Mouse (Mus musculus): Measurements from ENCODE around the gene Abhd14a. TPM values are rescaled to one million over a fixed set of nuclear protein-coding genes. Genes with fewer than 3 reads are reported as not detected.

Abhd14a gene
- polyA plus RNA-seq, 1 experiment from 2014 or later, result 16.2 TPM

DNA sequence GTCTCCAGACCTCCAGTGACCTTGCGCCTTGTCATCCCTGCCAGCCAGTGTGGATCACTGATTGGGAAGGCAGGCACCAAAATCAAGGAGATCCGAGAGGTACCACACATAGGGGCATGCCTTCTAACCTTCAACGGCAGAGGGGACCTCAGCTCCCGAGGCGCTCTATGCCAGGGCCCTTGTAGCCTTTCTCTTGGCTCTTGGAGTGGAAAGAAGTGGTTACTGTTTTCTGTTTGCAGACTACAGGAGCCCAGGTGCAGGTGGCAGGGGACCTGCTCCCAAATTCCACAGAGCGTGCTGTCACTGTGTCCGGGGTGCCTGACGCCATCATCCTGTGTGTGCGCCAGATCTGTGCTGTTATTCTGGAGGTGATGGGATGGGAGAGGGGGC lies 13.5 kb upstream of the Abhd14a start:
- H3K4me3 ChIP-seq (ENCODE audit: low read depth, low read length), result no peak overlapping the region
- no peaks in the 10 kb centered on the region for H3K9me3 ChIP-seq (ENCODE audit: low read length)
- no peak overlapping the region for H3K4me2 ChIP-seq (ENCODE audit: low read depth, low read length)
- 0 out of 2 replicates have a peak, but pooled peaks cover 9% of the 10 kb centered on the region for H3K4me1 ChIP-seq (ENCODE audit: insufficient read depth)
- no peak for ATAC-seq
- 84% methylated on average over 9 of the region's 9 CpGs for WGBS (ENCODE audit: insufficient replicate concordance)
- no peaks in the 10 kb centered on the region for H3K36me3 ChIP-seq (replicated peaks; ENCODE audit: insufficient read depth, low read length)
- no peak for DNase-seq
- H3K9ac ChIP-seq (replicated peaks), result no peak overlapping the region
- H3K27me3 ChIP-seq (ENCODE audit: insufficient read depth, low read length), result peaks cover 21% of the 10 kb centered on the region
- no peak for TF ChIP-seq EP300 (IDR thresholded peaks at IDR 0.05; ENCODE audit: low read depth)
- TF ChIP-seq CTCF (IDR thresholded peaks at IDR 0.05; ENCODE audit: low read depth), result no peak
- no peak overlapping the region for H3K27ac ChIP-seq (ENCODE audit: low read depth)

DNA sequence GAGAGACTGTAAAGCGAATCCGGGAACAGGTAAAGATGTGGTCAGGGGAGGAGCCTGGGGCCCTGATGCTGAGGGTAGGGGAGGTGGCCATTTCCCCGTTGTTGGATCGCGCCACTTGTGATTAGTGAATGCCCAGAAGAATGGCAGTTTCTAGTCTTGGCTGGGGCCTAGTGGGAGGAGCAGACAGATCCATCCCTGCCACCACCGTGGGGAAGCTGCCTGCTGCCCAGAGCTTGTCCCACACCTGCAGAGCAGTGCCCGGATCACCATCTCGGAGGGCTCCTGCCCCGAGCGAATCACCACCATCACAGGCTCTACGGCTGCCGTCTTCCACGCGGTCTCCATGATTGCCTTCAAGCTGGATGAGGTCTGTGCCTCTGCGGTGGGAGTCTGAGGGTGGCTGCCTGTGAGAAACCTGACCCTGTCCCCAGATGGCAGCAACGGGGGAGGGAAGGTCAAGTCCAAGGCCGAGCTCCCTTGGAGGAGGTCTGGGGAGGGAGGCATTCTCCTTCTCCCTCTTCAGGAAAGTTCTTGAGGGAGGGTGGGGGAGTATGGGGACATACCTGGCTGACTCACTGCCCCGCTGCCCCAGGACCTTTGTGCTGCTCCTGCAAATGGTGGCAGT lies 13.0 kb upstream of the Abhd14a start:
- TF ChIP-seq CTCF (IDR thresholded peaks at IDR 0.05; ENCODE audit: low read depth) (no peak), EP300 (IDR thresholded peaks at IDR 0.05; ENCODE audit: low read depth) (no peak)
- Histone ChIP-seq H3K9ac (replicated peaks) (no peak overlapping the region), H3K27ac (ENCODE audit: low read depth) (no peak overlapping the region), H3K4me3 (ENCODE audit: low read depth, low read length) (no peak overlapping the region), H3K4me1 (ENCODE audit: insufficient read depth) (0 out of 2 replicates have a peak, but pooled peaks cover 8% of the 10 kb centered on the region), H3K4me2 (ENCODE audit: low read depth, low read length) (no peak overlapping the region), H3K9me3 (ENCODE audit: low read length) (no peaks in the 10 kb centered on the region), H3K27me3 (ENCODE audit: insufficient read depth, low read length) (peaks cover 16% of the 10 kb centered on the region), H3K36me3 (replicated peaks; ENCODE audit: insufficient read depth, low read length) (no peaks in the 10 kb centered on the region)
- no peak for DNase-seq
- WGBS (ENCODE audit: insufficient replicate concordance), result 84% methylated on average over 18 of the region's 18 CpGs
- no peak for ATAC-seq

DNA sequence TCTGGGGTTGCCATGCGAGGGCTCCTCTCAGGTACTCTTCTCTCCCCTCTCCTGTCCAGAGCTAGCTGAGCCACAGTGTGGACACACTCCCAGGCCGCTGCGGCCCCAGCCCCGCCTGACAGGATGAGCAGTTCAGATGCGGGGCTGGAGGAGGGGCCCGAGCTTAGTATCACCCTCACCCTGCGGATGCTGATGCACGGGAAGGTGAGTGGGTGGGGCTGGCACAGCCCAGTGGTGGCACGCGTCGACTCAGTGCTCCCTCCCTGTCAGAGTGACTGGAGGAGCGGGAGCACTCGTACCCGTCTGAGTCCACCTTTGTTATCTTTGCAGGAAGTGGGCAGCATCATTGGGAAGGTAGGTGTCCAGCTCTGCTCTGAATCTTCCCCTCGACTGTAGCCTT lies 12.5 kb upstream of the Abhd14a start:
- WGBS (ENCODE audit: insufficient replicate concordance), result 80% methylated on average over 15 of the region's 15 CpGs
- no peak overlapping the region for H3K4me2 ChIP-seq (ENCODE audit: low read depth, low read length)
- H3K4me1 ChIP-seq (ENCODE audit: insufficient read depth), result 0 out of 2 replicates have a peak, but pooled peaks cover 4% of the 10 kb centered on the region
- no peak overlapping the region for H3K27ac ChIP-seq (ENCODE audit: low read depth)
- TF ChIP-seq EP300 (IDR thresholded peaks at IDR 0.05; ENCODE audit: low read depth) (no peak), CTCF (IDR thresholded peaks at IDR 0.05; ENCODE audit: low read depth) (no peak)
- no peak overlapping the region for H3K9ac ChIP-seq (replicated peaks)
- no peak overlapping the region for H3K4me3 ChIP-seq (ENCODE audit: low read depth, low read length)
- H3K27me3 ChIP-seq (ENCODE audit: insufficient read depth, low read length), result peaks cover 10% of the 10 kb centered on the region
- DNase-seq, result no peak
- no peaks in the 10 kb centered on the region for H3K9me3 ChIP-seq (ENCODE audit: low read length)
- H3K36me3 ChIP-seq (replicated peaks; ENCODE audit: insufficient read depth, low read length), result no peaks in the 10 kb centered on the region
- no peak for ATAC-seq

DNA sequence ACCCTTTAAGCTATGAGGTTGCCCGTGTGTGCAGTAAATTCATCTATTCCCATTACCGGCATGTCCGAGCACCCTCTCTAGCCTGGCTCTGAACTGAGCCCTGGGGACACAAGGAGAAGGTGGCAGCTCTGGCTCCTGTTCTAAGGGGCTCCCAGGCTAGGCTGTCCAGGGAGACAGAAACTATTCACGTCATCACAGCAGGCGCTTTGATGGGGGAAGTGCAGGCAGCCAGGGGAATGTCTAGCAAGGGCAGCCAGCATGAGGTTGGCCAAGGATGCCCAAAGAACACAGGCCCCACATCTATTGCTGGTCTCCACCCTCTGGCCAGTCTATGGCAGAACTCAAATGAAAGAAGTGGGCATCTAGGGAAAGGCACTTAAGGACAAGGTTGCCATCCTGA lies 10.4 kb upstream of the Abhd14a start:
- TF ChIP-seq CTCF (IDR thresholded peaks at IDR 0.05; ENCODE audit: low read depth), result no peak
- no peak for TF ChIP-seq EP300 (IDR thresholded peaks at IDR 0.05; ENCODE audit: low read depth)
- ATAC-seq (no peak), DNase-seq (no peak)
- Histone ChIP-seq H3K9me3 (ENCODE audit: low read length) (no peaks in the 10 kb centered on the region), H3K4me3 (ENCODE audit: low read depth, low read length) (no peak overlapping the region), H3K4me2 (ENCODE audit: low read depth, low read length) (no peak overlapping the region), H3K4me1 (ENCODE audit: insufficient read depth) (peaks cover 9% of the 10 kb centered on the region), H3K9ac (replicated peaks) (no peak overlapping the region), H3K36me3 (replicated peaks; ENCODE audit: insufficient read depth, low read length) (no peaks in the 10 kb centered on the region), H3K27ac (ENCODE audit: low read depth) (no peak overlapping the region), H3K27me3 (ENCODE audit: insufficient read depth, low read length) (peaks cover 9% of the 10 kb centered on the region; the same call in 1 of the 2 replicates)
- 79% methylated on average over 5 of the region's 5 CpGs for WGBS (ENCODE audit: insufficient replicate concordance)

DNA sequence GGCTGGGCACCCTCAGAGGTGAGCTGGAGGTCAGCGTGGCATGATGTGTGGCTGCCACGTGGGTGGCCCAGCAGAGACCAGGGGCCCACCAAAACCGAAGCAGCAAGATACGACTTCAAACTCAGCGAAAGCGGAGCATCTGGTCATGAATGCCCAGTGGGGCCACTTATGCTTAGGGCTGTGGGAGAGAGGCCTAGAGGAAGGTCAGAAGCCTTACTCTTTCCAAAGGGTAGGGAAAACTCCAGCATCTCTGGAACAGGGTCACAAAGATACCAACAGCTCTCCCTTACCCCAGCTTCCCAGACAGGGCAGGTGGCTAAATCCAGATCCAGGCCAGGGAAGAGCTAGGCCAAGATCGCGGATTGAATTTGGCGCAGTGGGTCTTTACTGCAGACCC lies 9.7 kb upstream of the Abhd14a start:
- Histone ChIP-seq H3K27me3 (ENCODE audit: insufficient read depth, low read length) (peaks cover 13% of the 10 kb centered on the region; the same call in 1 of the 2 replicates), H3K9me3 (ENCODE audit: low read length) (no peaks in the 10 kb centered on the region), H3K4me1 (ENCODE audit: insufficient read depth) (peaks cover 16% of the 10 kb centered on the region), H3K4me3 (ENCODE audit: low read depth, low read length) (no peak overlapping the region), H3K36me3 (replicated peaks; ENCODE audit: insufficient read depth, low read length) (no peaks in the 10 kb centered on the region), H3K27ac (ENCODE audit: low read depth) (no peak overlapping the region), H3K4me2 (ENCODE audit: low read depth, low read length) (no peak overlapping the region), H3K9ac (replicated peaks) (no peak overlapping the region)
- TF ChIP-seq EP300 (IDR thresholded peaks at IDR 0.05; ENCODE audit: low read depth) (no peak), CTCF (IDR thresholded peaks at IDR 0.05; ENCODE audit: low read depth) (no peak)
- 77% methylated on average over 9 of the region's 9 CpGs for WGBS (ENCODE audit: insufficient replicate concordance)
- no peak for DNase-seq
- ATAC-seq, result no peak

DNA sequence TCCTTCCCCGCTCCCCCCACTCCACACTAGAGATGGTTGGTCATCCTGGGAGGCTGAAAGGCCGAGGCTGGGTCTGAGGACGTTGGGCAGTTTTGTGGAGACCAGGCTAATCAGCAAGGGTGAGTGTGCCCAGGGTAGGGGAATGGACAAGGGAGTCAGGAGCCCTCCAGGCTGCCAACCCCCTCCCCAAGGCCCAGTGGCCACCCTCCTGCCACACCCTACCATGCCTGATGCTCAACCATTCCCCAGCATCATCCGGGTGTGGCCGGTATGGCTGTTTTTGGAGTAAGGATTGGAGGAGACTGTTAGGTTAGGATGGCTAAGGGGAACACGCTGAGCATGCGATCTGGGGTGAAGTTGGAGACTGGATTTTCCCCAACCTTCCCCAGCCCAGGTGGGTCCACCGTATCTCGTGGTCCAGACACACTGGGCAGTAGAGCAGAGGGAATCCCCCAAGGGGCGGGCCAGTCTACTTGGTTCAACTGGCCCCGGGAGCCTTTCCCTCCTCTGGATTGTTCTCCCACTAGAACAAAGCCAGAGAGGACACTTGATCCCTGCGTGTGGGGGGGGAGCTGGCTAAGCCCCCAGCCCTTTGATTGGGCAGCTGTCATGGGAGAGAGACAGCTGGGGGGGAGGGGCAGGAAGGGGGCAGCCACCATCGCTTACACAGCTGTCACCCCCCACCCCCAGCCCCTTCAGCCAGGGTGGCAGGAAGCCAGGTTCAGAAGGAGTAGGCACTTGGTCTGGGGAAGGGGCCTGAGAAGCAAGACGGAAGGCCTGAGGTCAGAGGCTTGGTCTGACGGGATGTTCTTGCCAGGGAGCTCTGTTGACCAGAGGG lies 9.1 kb upstream of the Abhd14a start:
- ATAC-seq (no peak), DNase-seq (no peak)
- 70% methylated on average over 15 of the region's 15 CpGs for WGBS (ENCODE audit: insufficient replicate concordance)
- Histone ChIP-seq H3K27ac (ENCODE audit: low read depth) (no peak overlapping the region), H3K4me3 (ENCODE audit: low read depth, low read length) (no peak overlapping the region), H3K9ac (replicated peaks) (no peak overlapping the region), H3K36me3 (replicated peaks; ENCODE audit: insufficient read depth, low read length) (no peaks in the 10 kb centered on the region), H3K9me3 (ENCODE audit: low read length) (no peaks in the 10 kb centered on the region), H3K4me2 (ENCODE audit: low read depth, low read length) (no peak overlapping the region), H3K27me3 (ENCODE audit: insufficient read depth, low read length) (peaks cover 13% of the 10 kb centered on the region; the same call in 1 of the 2 replicates), H3K4me1 (ENCODE audit: insufficient read depth) (peaks cover 20% of the 10 kb centered on the region)
- TF ChIP-seq CTCF (IDR thresholded peaks at IDR 0.05; ENCODE audit: low read depth) (no peak), EP300 (IDR thresholded peaks at IDR 0.05; ENCODE audit: low read depth) (no peak)

Data from liver, postnatal 0 days (tissue).